Mouse (Mus musculus) erythroblast, embryonic 14.5 days (primary cell): Measurements from ENCODE around the gene Fam111a.

Experiments
- GATA1 ChIP-seq: IDR thresholded peaks from 2 replicates; pipeline ENCODE4 v1.6.1; 2012; ENCODE audit warnings: low read length, inconsistent platforms, mixed read lengths
- TAL1 ChIP-seq: IDR thresholded peaks from 3 replicates; pipeline ENCODE4 v1.6.1; 2012; ENCODE audit warnings: low read length, inconsistent platforms, mixed read lengths

GRCm38 (mm10) chr19:12498321-12498720, 47.2 kb upstream of the Fam111a start:
- TF ChIP-seq TAL1 (no peak), GATA1 (no peak)
